Comparison of ENCODE assay signal across 8 mouse cellular contexts in the genomic region with DNA sequence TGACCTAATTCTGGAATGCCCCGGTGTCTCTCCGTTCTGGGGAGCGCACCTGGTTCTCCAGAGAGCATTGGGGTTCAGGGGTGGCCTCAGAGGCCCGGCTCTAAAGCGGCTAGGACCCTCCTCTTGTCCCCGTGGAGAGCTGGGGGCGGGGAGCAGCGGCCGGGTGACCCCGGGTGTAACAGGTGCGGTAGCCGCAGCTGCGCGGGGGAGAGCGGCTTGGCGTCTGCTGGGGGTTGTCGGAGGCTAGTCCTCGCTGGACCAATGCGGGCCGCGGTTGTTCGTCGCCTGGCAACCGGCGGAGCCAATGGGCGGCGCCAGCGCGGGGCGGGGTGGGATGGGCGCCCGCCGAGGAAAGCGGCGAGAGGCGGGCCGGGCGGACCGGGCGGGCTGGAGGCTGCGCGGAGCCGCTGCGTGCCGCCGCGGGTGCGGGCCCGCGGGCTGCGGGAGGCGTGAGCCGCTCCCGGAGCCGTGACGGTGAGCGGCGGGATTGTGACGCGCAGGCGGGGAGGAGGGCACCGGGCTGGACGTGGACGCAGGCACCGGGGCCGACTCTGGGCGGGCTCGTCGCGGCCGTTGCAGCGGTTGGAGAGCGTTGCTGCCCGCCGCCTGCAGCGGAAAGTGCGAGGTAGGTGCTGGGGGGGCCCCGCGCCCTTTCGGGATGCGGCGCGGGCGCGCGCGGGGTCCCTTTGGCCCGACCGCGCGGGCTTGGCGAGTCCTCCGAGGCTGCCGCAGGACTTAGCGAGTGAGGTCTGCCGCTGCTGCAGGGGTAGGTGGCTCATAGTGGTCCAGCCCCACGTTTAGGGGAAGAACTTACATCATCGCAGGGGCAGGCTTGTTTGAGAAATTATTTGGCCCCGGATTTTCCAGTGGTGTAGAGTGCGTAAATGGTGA. TPM values are rescaled to one million over a fixed set of nuclear protein-coding genes. Genes with fewer than 3 reads are reported as not detected.
A peak's percentile ranks its signal among the peaks of the same experiment; 100 is the strongest.
DNase-seq lines count a peak whose midpoint lies in the region; ATAC-seq and TF ChIP-seq lines count a peak whose summit lies in the region.

Gene Ssx2ip (plus strand): TSS at position 332 of the 891 bp plus-strand sequence.

- H3K4me1 ChIP-seq in hindbrain, embryonic 10.5 days (replicated peaks): peaks cover 39% of the 10 kb centered on the region
- H3K4me1 ChIP-seq in lung, embryonic 16.5 days (replicated peaks; ENCODE audit: control insufficient read depth, insufficient read depth, low read length): peaks cover 24% of the 10 kb centered on the region
- peaks cover 5% of the 10 kb centered on the region for H3K4me1 ChIP-seq in thymus, adult 2 months (replicated peaks; ENCODE audit: control insufficient read depth, insufficient read depth, low read length)

- peak within 1 kb of the TSS; percentile 79 for H3K9ac ChIP-seq in lung, embryonic 16.5 days (ENCODE audit: low read length)

- TF ChIP-seq POLR2A in thymus, adult 2 months (IDR thresholded peaks at IDR 0.05; ENCODE audit: control insufficient read depth, extremely low read depth, insufficient read depth, low read length, poor library complexity): 0 out of 2 replicates have a peak, but pooled peaks have one; percentile 11

- H3K36me3 ChIP-seq in hindbrain, embryonic 10.5 days: no peaks in the 10 kb centered on the region
- no peaks in the 10 kb centered on the region for H3K36me3 ChIP-seq in lung, embryonic 16.5 days (ENCODE audit: control insufficient read depth, insufficient read depth, low read length)
- H3K36me3 ChIP-seq in thymus, adult 2 months (ENCODE audit: control insufficient read depth, insufficient read depth, low read length): no peaks in the 10 kb centered on the region

- H3K4me3 ChIP-seq in hindbrain, embryonic 10.5 days: peak within 1 kb of the TSS; percentile 95
- H3K4me3 ChIP-seq in lung, embryonic 16.5 days (ENCODE audit: low read length): peak within 1 kb of the TSS; percentile 77
- peak within 1 kb of the TSS; percentile 81 for H3K4me3 ChIP-seq in thymus, adult 2 months (ENCODE audit: control insufficient read depth, insufficient read depth, low read length)

- peaks cover 9% of the 10 kb centered on the region; the same call in 1 of the 2 replicates for H3K9me3 ChIP-seq in hindbrain, embryonic 10.5 days
- no peaks in the 10 kb centered on the region for H3K9me3 ChIP-seq in lung, embryonic 16.5 days (ENCODE audit: control insufficient read depth, low read length)

- peaks cover 7% of the 10 kb centered on the region; the same call in 1 of the 2 replicates for H3K27me3 ChIP-seq in hindbrain, embryonic 10.5 days (ENCODE audit: insufficient read depth, poor library complexity, severe bottlenecking)
- no peaks in the 10 kb centered on the region for H3K27me3 ChIP-seq in lung, embryonic 16.5 days (ENCODE audit: control insufficient read depth, insufficient read depth, low read depth, low read length)
- no peaks in the 10 kb centered on the region for H3K27me3 ChIP-seq in thymus, adult 2 months (ENCODE audit: control insufficient read depth, insufficient read depth, low read length)

- WGBS in hindbrain, embryonic 10.5 days: under 1% methylated on average over 98 of the region's 100 CpGs
- WGBS in lung, embryonic 16.5 days: under 1% methylated on average over 73 of the region's 100 CpGs
- under 1% methylated on average over 100 of the region's 100 CpGs for WGBS in thymus, adult 2 months

- TF ChIP-seq CTCF in thymus, adult 2 months (IDR thresholded peaks at IDR 0.05; ENCODE audit: borderline replicate concordance, control insufficient read depth, extremely low read depth, insufficient read depth, low read length, poor library complexity): no peak

- H3K27ac ChIP-seq in hindbrain, embryonic 10.5 days: peak within 1 kb of the TSS; percentile 95
- H3K27ac ChIP-seq in lung, embryonic 16.5 days (ENCODE audit: low read length): peak within 1 kb of the TSS; percentile 90
- H3K27ac ChIP-seq in thymus, adult 2 months (ENCODE audit: control insufficient read depth, insufficient read depth, low read length): no peak within 1 kb of the TSS

- peak; percentile 96 for DNase-seq in Muller cell, postnatal 12 days (ENCODE audit: inconsistent ontology term)
- DNase-seq in cerebellum, adult 9-10 months: peak; percentile 96
- DNase-seq in hindbrain, embryonic 10.5 days (ENCODE audit: low spot score): peak; percentile 98
- DNase-seq in layer of hippocampus, adult 9-11 months: peak; percentile 95
- peak; percentile 92 for DNase-seq in ovary, adult 18-20 months (ENCODE audit: low spot score)
- DNase-seq in thymus, adult 2 months: peak; percentile 96

- H3K4me2 ChIP-seq in lung, embryonic 16.5 days (ENCODE audit: low read depth, low read length): peak within 1 kb of the TSS; percentile 73

- ATAC-seq in frontal cortex, adult (ENCODE audit: low TSS enrichment): peak; percentile 93
- peak; percentile 97 for ATAC-seq in lung, embryonic 16.5 days (ENCODE audit: low read depth)

RNA-seq across cellular contexts. Expression of gene Ssx2ip, which starts in this region (rescaled TPM):
- polyA plus RNA-seq in hindbrain, embryonic 10.5 days (2016; fragmentation: Nextera tagmentation; extraction: Ambion mirVana): 20.2 and 26.0 TPM in 2 replicates
- 31.9 and 33.6 TPM in 2 replicates for polyA plus RNA-seq in lung, embryonic 16.5 days (2015; fragmentation: Nextera tagmentation; extraction: Ambion mirVana)
- 5.4 and 7.2 TPM in 2 replicates for polyA plus RNA-seq in thymus, adult 2 months (2012; rRNA removed)
